Mouse (Mus musculus) right cerebral cortex, postnatal 10 days (tissue): ENCODE measurements around the gene Gramd1a.

Experiments
- DNase-seq, 2 experiments: peaks; one replicate each; pipeline ENCODE4 v3.0.0; 2021; ENCODE audit warnings: low spot score in 2 of 2

Gene Gramd1a

GRCm38 (mm10) chr7:31096892-31097564 lies 58.7 kb downstream of the Gramd1a start:
- no peak for DNase-seq

GRCm38 (mm10) chr7:31094774-31095501 lies 60.8 kb downstream of the Gramd1a start:
- DNase-seq = no peak

GRCm38 (mm10) chr7:31089721-31090120 lies 66.0 kb downstream of the Gramd1a start:
- DNase-seq = no peak

GRCm38 (mm10) chr7:31088206-31088605 lies 67.5 kb downstream of the Gramd1a start:
- no peak for DNase-seq

- DNase-seq = no peak
Observed at GRCm38 (mm10) chr7:31087262-31087661, 68.4 kb downstream of the Gramd1a start.

GRCm38 (mm10) chr7:31086175-31086755 lies 69.4 kb downstream of the Gramd1a start:
- no peak for DNase-seq

GRCm38 (mm10) chr7:31085171-31085570 lies 70.5 kb downstream of the Gramd1a start:
- DNase-seq = peak; percentile 57 to 62

- peak in 1 of 2 experiments; percentile 43 for DNase-seq
Observed at GRCm38 (mm10) chr7:31084140-31084539, 71.6 kb downstream of the Gramd1a start.

GRCm38 (mm10) chr7:31082831-31083588 lies 72.7 kb downstream of the Gramd1a start:
- DNase-seq = peak in 1 of 2 experiments; percentile 55

GRCm38 (mm10) chr7:31082106-31082505 lies 73.6 kb downstream of the Gramd1a start:
- no peak for DNase-seq

- no peak for DNase-seq
Observed at GRCm38 (mm10) chr7:31081106-31081505, 74.6 kb downstream of the Gramd1a start.

GRCm38 (mm10) chr7:31080611-31081010 lies 75.1 kb downstream of the Gramd1a start:
- DNase-seq = no peak
